Mouse (Mus musculus) gastrocnemius, postnatal 14 days (tissue): ENCODE measurements at regions not wholly inside any gene's neighbourhood (a gene's known extent, or its start where the extent isn't known, plus 50 kb on each side); places are given as distances from the start of the nearest gene placed in this dataset.

Source experiments
- DNase-seq: peaks from one replicate; pipeline ENCODE4 v3.0.0; 2021; ENCODE audit warnings: mixed read lengths
- intact Hi-C: fragments of 180-260 bp; cut with DNase I; formaldehyde crosslinking; loops from one replicate; pipeline ENCODE4 v1.15.1; 2025; ENCODE audit warnings: low total_unique reads

- intact Hi-C loops, result no loop called here
- DNase-seq, result no peak
These were observed 66.5 kb upstream of the Sh3bp4 start for GRCm38 (mm10) chr1:89003752-89004151.

GRCm38 (mm10) chr1:89007476-89007875 is 62.7 kb upstream of the Sh3bp4 start:
- intact Hi-C loops, result no loop called here

GRCm38 (mm10) chr1:89010170-89010569 is 60.0 kb upstream of the Sh3bp4 start:
- DNase-seq, result no peak
- intact Hi-C loops, result no loop called here

More at GRCm38 (mm10) chr1:89007476-89007875, 62.7 kb upstream of the Sh3bp4 start:
- DNase-seq, result no peak

GRCm38 (mm10) chr1:89011454-89011853 is 58.8 kb upstream of the Sh3bp4 start:
- intact Hi-C loops, result no loop called here
- no peak for DNase-seq

- intact Hi-C loops, result no loop called here
- no peak for DNase-seq
These were observed 54.8 kb upstream of the Sh3bp4 start for GRCm38 (mm10) chr1:89015385-89015784.

GRCm38 (mm10) chr1:89015845-89016244 is 54.4 kb upstream of the Sh3bp4 start:
- intact Hi-C loops, result no loop called here
- no peak for DNase-seq

GRCm38 (mm10) chr1:89019778-89020373 is 50.3 kb upstream of the Sh3bp4 start:
- DNase-seq, result no peak
- intact Hi-C loops, result no loop called here
